Mouse (Mus musculus) testis, adult 2 months (tissue): ENCODE measurements around the gene Pdgfd. TPM values are rescaled to one million over a fixed set of nuclear protein-coding genes. Genes with fewer than 3 reads are reported as not detected.

Experiments
- H3K27ac ChIP-seq: fragments of 200-500 bp; 2 replicates; pipeline ENCODE4 v1.5.1; 2012; ENCODE audit warnings: low read depth, low read length; ENCODE audit not compliant: control insufficient read depth, insufficient read depth
- H3K27me3 ChIP-seq: fragments of 200-500 bp; 2 replicates; pipeline ENCODE4 v1.6.1; 2012; ENCODE audit warnings: mild to moderate bottlenecking, low read length, moderate library complexity; ENCODE audit not compliant: control insufficient read depth, insufficient read depth
- H3K36me3 ChIP-seq: fragments of 200-500 bp; 2 replicates; pipeline ENCODE4 v1.6.1; 2012; ENCODE audit warnings: mild to moderate bottlenecking, low read length; ENCODE audit not compliant: control insufficient read depth, insufficient read depth
- H3K4me1 ChIP-seq: fragments of 200-500 bp; 2 replicates; pipeline ENCODE4 v1.6.1; 2012; ENCODE audit warnings: low read length; ENCODE audit not compliant: control insufficient read depth, insufficient read depth
- H3K4me3 ChIP-seq: fragments of 200-500 bp; 2 replicates; pipeline ENCODE4 v1.5.1; 2012; ENCODE audit warnings: low read depth, mild to moderate bottlenecking, low read length, moderate library complexity, mixed read lengths; ENCODE audit not compliant: control insufficient read depth
- CTCF ChIP-seq: fragments of 200-500 bp; IDR thresholded peaks from 2 replicates; pipeline ENCODE4 v1.5.1; 2012; ENCODE audit warnings: low read depth, mild to moderate bottlenecking, inconsistent platforms, low read length, moderate library complexity; ENCODE audit not compliant: control insufficient read depth, insufficient read depth, insufficient replicate concordance
- POLR2A ChIP-seq: fragments of 200-500 bp; IDR thresholded peaks from 2 replicates; pipeline ENCODE4 v1.6.1; 2012; ENCODE audit warnings: low read depth, mild to moderate bottlenecking, inconsistent platforms, low read length, moderate library complexity; ENCODE audit not compliant: control insufficient read depth
- polyA plus RNA-seq: library from polyadenylated mRNA; depleted of rRNA; stranded (reverse); fragments of >200 nt; gene quantifications from 2 replicates; pipeline ENCODE4 v1.2.3, GENCODE M21; 2012; rRNA removed

Pdgfd gene
- polyA plus RNA-seq, 1 experiment = 3.2 TPM

- H3K4me1 ChIP-seq = no peaks in the 10 kb centered on the region
- H3K36me3 ChIP-seq = no peaks in the 10 kb centered on the region
- no peaks in the 10 kb centered on the region for H3K27me3 ChIP-seq
- TF ChIP-seq POLR2A (no peak), CTCF (no peak)
- no peak overlapping the region for H3K27ac ChIP-seq
- H3K4me3 ChIP-seq = no peak overlapping the region
Observed at GRCm38 (mm10) chr9:6366550-6366949, 198.2 kb downstream of the Pdgfd start.

- H3K27me3 ChIP-seq = no peaks in the 10 kb centered on the region
- no peak for TF ChIP-seq CTCF
- TF ChIP-seq POLR2A = no peak
- H3K36me3 ChIP-seq = no peaks in the 10 kb centered on the region
- no peak overlapping the region for H3K4me3 ChIP-seq
- no peak overlapping the region for H3K27ac ChIP-seq
- no peaks in the 10 kb centered on the region for H3K4me1 ChIP-seq
Observed at GRCm38 (mm10) chr9:6401764-6402163, 233.4 kb downstream of the Pdgfd start.

DNA sequence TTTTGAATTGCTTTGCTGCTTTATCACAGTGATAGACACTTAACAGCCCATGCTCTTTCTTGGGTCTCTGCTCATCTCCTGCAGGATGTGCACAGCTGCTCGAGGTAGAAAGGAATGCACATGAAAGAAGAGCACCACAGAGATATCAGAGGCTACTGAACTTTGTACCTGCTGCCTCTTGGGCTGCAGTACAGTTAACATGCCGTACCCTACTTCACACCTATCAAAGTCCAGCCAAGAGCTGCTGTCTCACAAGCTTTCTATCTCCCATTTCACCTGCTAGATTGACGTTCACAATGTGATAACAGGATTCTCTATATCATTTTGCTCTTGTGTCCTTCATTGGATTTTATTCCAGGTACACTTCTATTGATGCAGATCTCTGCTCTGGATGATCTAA lies 238.2 kb downstream of the Pdgfd start:
- Histone ChIP-seq H3K4me3 (no peak overlapping the region), H3K27me3 (no peaks in the 10 kb centered on the region), H3K4me1 (no peaks in the 10 kb centered on the region), H3K36me3 (no peaks in the 10 kb centered on the region), H3K27ac (no peak overlapping the region)
- TF ChIP-seq POLR2A (no peak), CTCF (no peak)

GRCm38 (mm10) chr9:6407972-6408371 lies 239.6 kb downstream of the Pdgfd start:
- H3K4me1 ChIP-seq = no peaks in the 10 kb centered on the region
- no peak overlapping the region for H3K4me3 ChIP-seq
- no peaks in the 10 kb centered on the region for H3K36me3 ChIP-seq
- no peaks in the 10 kb centered on the region for H3K27me3 ChIP-seq
- TF ChIP-seq POLR2A (no peak), CTCF (no peak)
- H3K27ac ChIP-seq = no peak overlapping the region

DNA sequence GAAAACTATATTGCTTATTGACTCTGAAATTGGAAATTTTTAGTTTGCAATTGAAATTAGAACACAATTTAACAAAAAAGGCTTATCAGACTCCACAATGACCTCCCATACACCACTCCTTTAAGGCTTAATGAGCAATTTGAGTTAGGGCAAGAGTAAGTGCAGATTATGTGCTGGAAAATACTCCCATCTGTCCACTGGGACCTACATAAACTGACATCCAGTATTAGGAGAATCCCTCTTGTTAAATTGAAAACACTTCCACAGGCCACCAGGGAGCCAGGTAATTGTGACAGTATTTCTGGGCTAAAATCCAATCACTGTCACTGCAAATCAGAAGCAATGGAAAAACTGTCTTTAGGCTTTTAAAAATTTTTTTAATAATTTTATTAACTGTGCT lies 256.2 kb downstream of the Pdgfd start:
- H3K4me3 ChIP-seq = no peak overlapping the region
- H3K36me3 ChIP-seq = no peaks in the 10 kb centered on the region
- H3K4me1 ChIP-seq = no peaks in the 10 kb centered on the region
- H3K27ac ChIP-seq = no peak overlapping the region
- no peaks in the 10 kb centered on the region for H3K27me3 ChIP-seq
- no peak for TF ChIP-seq CTCF
- no peak for TF ChIP-seq POLR2A

Other genes with a start within 250 kb of the Pdgfd start
- gene Ddi1, start 101.3 kb downstream of the Pdgfd start, polyA plus RNA-seq = 47.5 and 52.0 TPM in 2 replicates